Mouse (Mus musculus) limb, embryonic 13.5 days (tissue): Measurements from ENCODE around the gene Atp1a2. TPM values are rescaled to one million over a fixed set of nuclear protein-coding genes. Genes with fewer than 3 reads are reported as not detected.

ENCODE experiments used
- ATAC-seq: fragments of 200-750 bp; cut with Nextera tagmentation; 2 replicates; pipeline ENCODE4 v1.8.0; 2017; ENCODE audit warnings: low read depth, moderate number of reproducible peaks, moderate TSS enrichment; ENCODE audit not compliant: low FRiP score
- H3K27ac ChIP-seq: fragments of 300-500 bp; sonication (generic); 2 replicates; pipeline ENCODE4 v1.5.1; 2015; ENCODE audit warnings: inconsistent platforms, mild to moderate bottlenecking, moderate library complexity
- H3K27me3 ChIP-seq: fragments of 300-500 bp; sonication (generic); 2 replicates; pipeline ENCODE4 v1.6.1; 2015; ENCODE audit warnings: mild to moderate bottlenecking, inconsistent platforms
- H3K36me3 ChIP-seq: fragments of 300-500 bp; sonication (generic); 2 replicates; pipeline ENCODE4 v1.6.1; 2015; ENCODE audit warnings: inconsistent platforms, mild to moderate bottlenecking, moderate library complexity
- H3K4me1 ChIP-seq: fragments of 300-500 bp; sonication (generic); 2 replicates; pipeline ENCODE4 v1.6.1; 2015; ENCODE audit warnings: inconsistent platforms
- H3K4me2 ChIP-seq: fragments of 300-500 bp; sonication (generic); replicated peaks from 2 replicates; pipeline ENCODE4 v1.6.1; 2015; ENCODE audit warnings: inconsistent platforms, mild to moderate bottlenecking, moderate library complexity
- H3K4me3 ChIP-seq: fragments of 300-500 bp; sonication (generic); 2 replicates; pipeline ENCODE4 v1.5.1; 2015; ENCODE audit warnings: moderate library complexity, mild to moderate bottlenecking, inconsistent platforms
- H3K9ac ChIP-seq: fragments of 300-500 bp; sonication (generic); 2 replicates; pipeline ENCODE4 v1.6.1; 2015; ENCODE audit warnings: mild to moderate bottlenecking, inconsistent platforms
- H3K9me3 ChIP-seq: fragments of 300-500 bp; sonication (generic); 2 replicates; pipeline ENCODE4 v1.6.1; 2016; ENCODE audit warnings: inconsistent platforms
- WGBS: fragments of 180-500 bp; shearing (Covaris S2); methylation state at CpG from one replicate; pipeline ENCODE4 v1.1.7; 2015; 5-methylcytosine and 5-hydroxymethylcytosine counted together
- polyA plus RNA-seq: library from polyadenylated mRNA; unstranded; fragments of >200 nt; fragmentation: Nextera tagmentation; extraction: Ambion mirVana; gene quantifications from 2 replicates; pipeline ENCODE4 v1.2.1, GENCODE M21; 2015

Atp1a2 gene
- polyA plus RNA-seq, 1 experiment from 2014 or later = 5.6 TPM

DNA sequence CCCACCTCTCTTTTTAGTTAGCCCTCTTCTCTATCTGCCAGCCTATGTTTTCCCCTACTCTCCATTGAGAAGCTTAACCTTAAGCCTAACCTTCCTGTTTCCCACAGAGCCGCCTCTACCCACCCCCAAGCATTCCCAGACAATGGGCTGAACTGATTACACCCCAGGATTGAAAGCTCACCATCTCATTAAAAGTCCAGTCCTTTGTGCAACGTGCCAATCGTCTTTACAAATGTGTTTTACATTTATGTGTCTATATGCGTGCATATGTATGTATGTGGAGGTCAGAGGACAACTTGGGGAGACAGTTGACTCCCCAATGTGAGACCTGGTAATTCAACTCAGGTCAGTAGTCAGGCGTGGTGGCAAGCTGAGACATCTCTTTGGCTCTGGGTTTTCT is 25.4 kb upstream of the Atp1a2 start:
- no peak overlapping the region for H3K9ac ChIP-seq
- H3K27ac ChIP-seq = no peak overlapping the region
- peaks cover 50% of the 10 kb centered on the region for H3K27me3 ChIP-seq
- H3K4me1 ChIP-seq = peaks cover 9% of the 10 kb centered on the region; the same call in 1 of the 2 replicates
- no peak overlapping the region for H3K4me2 ChIP-seq
- no peak for ATAC-seq
- H3K36me3 ChIP-seq = peaks cover 25% of the 10 kb centered on the region
- H3K4me3 ChIP-seq = no peak overlapping the region
- WGBS = 46% methylated on average over 5 of the region's 5 CpGs
- no peaks in the 10 kb centered on the region for H3K9me3 ChIP-seq

GRCm38 (mm10) chr1:172322725-172323124 is 24.9 kb upstream of the Atp1a2 start:
- Histone ChIP-seq H3K9me3 (no peaks in the 10 kb centered on the region), H3K4me2 (no peak overlapping the region), H3K4me1 (peaks cover 9% of the 10 kb centered on the region; the same call in 1 of the 2 replicates), H3K4me3 (no peak overlapping the region), H3K9ac (no peak overlapping the region), H3K36me3 (peaks cover 31% of the 10 kb centered on the region), H3K27me3 (peaks cover 44% of the 10 kb centered on the region), H3K27ac (no peak overlapping the region)
- ATAC-seq = no peak
- WGBS = 66% methylated on average over 13 of the region's 13 CpGs

- Histone ChIP-seq H3K4me1 (peaks cover 7% of the 10 kb centered on the region), H3K27ac (no peak overlapping the region), H3K9ac (no peak overlapping the region; the same call in 1 of the 2 replicates), H3K4me2 (no peak overlapping the region), H3K27me3 (peaks cover 16% of the 10 kb centered on the region), H3K36me3 (peaks cover 41% of the 10 kb centered on the region), H3K4me3 (no peak overlapping the region), H3K9me3 (no peaks in the 10 kb centered on the region)
- WGBS = 32% methylated on average over 5 of the region's 5 CpGs
- ATAC-seq = no peak
Observed at GRCm38 (mm10) chr1:172319921-172320411, 22.1 kb upstream of the Atp1a2 start.

DNA sequence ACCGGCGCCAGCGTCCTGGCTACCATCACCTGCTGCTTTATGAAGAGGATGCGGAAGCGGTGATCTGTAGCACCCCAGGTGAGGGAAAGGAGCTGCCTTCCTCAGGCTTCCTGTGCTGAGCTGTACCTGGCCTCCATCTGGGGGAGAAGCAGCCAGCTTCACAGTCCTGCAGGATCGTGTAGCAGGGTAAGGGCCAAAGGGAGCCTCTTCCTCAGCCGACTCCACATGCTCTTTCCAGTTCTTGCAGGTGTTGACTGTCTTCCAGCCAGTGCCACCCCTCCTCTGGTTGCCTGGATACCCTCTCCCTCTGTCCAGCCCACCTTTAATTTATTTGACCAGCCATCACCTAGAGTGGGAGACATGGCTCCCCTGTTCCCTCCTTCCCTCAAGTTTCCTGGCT is 21.5 kb upstream of the Atp1a2 start:
- H3K4me1 ChIP-seq = peaks cover 7% of the 10 kb centered on the region
- no peak overlapping the region for H3K4me2 ChIP-seq
- no peak overlapping the region for H3K4me3 ChIP-seq
- H3K27me3 ChIP-seq = peaks cover 11% of the 10 kb centered on the region; the same call in 1 of the 2 replicates
- no peaks in the 10 kb centered on the region for H3K9me3 ChIP-seq
- H3K36me3 ChIP-seq = peaks cover 41% of the 10 kb centered on the region
- 80% methylated on average over 7 of the region's 7 CpGs for WGBS
- no peak overlapping the region for H3K27ac ChIP-seq
- no peak for ATAC-seq
- H3K9ac ChIP-seq = no peak overlapping the region

DNA sequence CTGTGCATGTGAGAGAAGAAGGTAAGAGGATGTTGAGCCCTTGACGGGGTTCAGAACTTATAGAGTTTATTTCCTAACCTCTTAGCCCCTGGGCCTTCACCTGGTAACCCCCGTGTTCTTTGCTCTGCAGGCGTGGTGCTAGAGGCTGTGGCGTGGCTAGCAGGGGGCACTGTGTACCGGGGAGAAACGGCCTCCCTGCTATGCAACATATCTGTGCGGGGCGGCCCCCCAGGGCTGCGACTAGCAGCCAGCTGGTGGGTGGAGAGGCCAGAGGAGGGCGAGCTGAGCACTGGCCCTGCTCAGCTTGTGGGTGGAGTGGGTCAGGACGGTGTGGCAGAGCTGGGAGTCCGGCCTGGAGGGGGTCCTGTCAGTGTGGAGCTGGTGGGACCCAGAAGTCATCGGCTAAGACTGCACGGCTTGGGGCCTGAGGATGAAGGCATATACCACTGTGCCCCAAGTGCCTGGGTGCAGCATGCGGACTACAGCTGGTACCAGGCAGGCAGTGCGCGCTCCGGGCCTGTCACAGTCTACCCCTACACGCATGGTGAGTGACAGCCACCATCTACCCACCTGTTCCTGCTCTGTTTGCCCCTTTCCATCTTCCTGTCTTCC is 20.7 kb upstream of the Atp1a2 start:
- H3K9me3 ChIP-seq = no peaks in the 10 kb centered on the region
- no peak overlapping the region for H3K9ac ChIP-seq
- 0 out of 2 replicates have a peak, but pooled peaks cover 7% of the 10 kb centered on the region for H3K27me3 ChIP-seq
- WGBS = 86% methylated on average over 19 of the region's 19 CpGs
- no peak overlapping the region for H3K4me2 ChIP-seq
- peaks cover 12% of the 10 kb centered on the region for H3K4me1 ChIP-seq
- peaks cover 41% of the 10 kb centered on the region for H3K36me3 ChIP-seq
- no peak overlapping the region for H3K27ac ChIP-seq
- H3K4me3 ChIP-seq = no peak overlapping the region
- no peak for ATAC-seq

GRCm38 (mm10) chr1:172317946-172318345 is 20.1 kb upstream of the Atp1a2 start:
- Histone ChIP-seq H3K27me3 (0 out of 2 replicates have a peak, but pooled peaks cover 2% of the 10 kb centered on the region), H3K4me3 (no peak overlapping the region), H3K9me3 (no peaks in the 10 kb centered on the region), H3K9ac (0 out of 2 replicates have a peak overlapping the region, but pooled peaks have one; percentile 35), H3K4me1 (peaks cover 18% of the 10 kb centered on the region), H3K36me3 (peaks cover 41% of the 10 kb centered on the region), H3K27ac (no peak overlapping the region), H3K4me2 (no peak overlapping the region)
- 73% methylated on average over 15 of the region's 15 CpGs for WGBS
- ATAC-seq = no peak

- peaks cover 41% of the 10 kb centered on the region for H3K36me3 ChIP-seq
- WGBS = 65% methylated on average over 18 of the region's 18 CpGs
- no peaks in the 10 kb centered on the region for H3K9me3 ChIP-seq
- no peak for ATAC-seq
- no peak overlapping the region for H3K27ac ChIP-seq
- peaks cover 21% of the 10 kb centered on the region for H3K4me1 ChIP-seq
- H3K4me2 ChIP-seq = no peak overlapping the region
- H3K4me3 ChIP-seq = no peak overlapping the region
- H3K27me3 ChIP-seq = no peaks in the 10 kb centered on the region
- H3K9ac ChIP-seq = no peak overlapping the region
Observed at GRCm38 (mm10) chr1:172317431-172317830, 19.6 kb upstream of the Atp1a2 start.

- Histone ChIP-seq H3K27me3 (no peaks in the 10 kb centered on the region), H3K4me2 (no peak overlapping the region), H3K9ac (no peak overlapping the region), H3K4me3 (no peak overlapping the region), H3K27ac (no peak overlapping the region), H3K4me1 (peaks cover 33% of the 10 kb centered on the region), H3K36me3 (peaks cover 30% of the 10 kb centered on the region), H3K9me3 (no peaks in the 10 kb centered on the region)
- ATAC-seq = no peak
- 84% methylated on average over 3 of the region's 3 CpGs for WGBS
Observed at GRCm38 (mm10) chr1:172314911-172315310, 17.0 kb upstream of the Atp1a2 start.

- no peaks in the 10 kb centered on the region for H3K27me3 ChIP-seq
- WGBS = 77% methylated on average over 10 of the region's 10 CpGs
- peak overlapping the region; percentile 93 for H3K4me2 ChIP-seq
- H3K27ac ChIP-seq = no peak overlapping the region
- peak overlapping the region; percentile 35; the same call in 1 of the 2 replicates for H3K9ac ChIP-seq
- H3K4me3 ChIP-seq = peak overlapping the region; percentile 63
- H3K36me3 ChIP-seq = peaks cover 21% of the 10 kb centered on the region
- no peaks in the 10 kb centered on the region for H3K9me3 ChIP-seq
- ATAC-seq = no peak
- H3K4me1 ChIP-seq = peaks cover 44% of the 10 kb centered on the region
Observed at GRCm38 (mm10) chr1:172313613-172314411, 15.9 kb upstream of the Atp1a2 start.

GRCm38 (mm10) chr1:172312768-172313561 is 15.1 kb upstream of the Atp1a2 start:
- peak overlapping the region; percentile 93 for H3K4me2 ChIP-seq
- peak overlapping the region; percentile 63 for H3K4me3 ChIP-seq
- H3K9me3 ChIP-seq = no peaks in the 10 kb centered on the region
- H3K27ac ChIP-seq = peak overlapping the region; percentile 33; the same call in 1 of the 2 replicates
- no peak for ATAC-seq
- peaks cover 50% of the 10 kb centered on the region for H3K4me1 ChIP-seq
- no peaks in the 10 kb centered on the region for H3K27me3 ChIP-seq
- 17% methylated on average over 16 of the region's 16 CpGs for WGBS
- H3K36me3 ChIP-seq = peaks cover 12% of the 10 kb centered on the region
- peak overlapping the region; percentile 73 for H3K9ac ChIP-seq

DNA sequence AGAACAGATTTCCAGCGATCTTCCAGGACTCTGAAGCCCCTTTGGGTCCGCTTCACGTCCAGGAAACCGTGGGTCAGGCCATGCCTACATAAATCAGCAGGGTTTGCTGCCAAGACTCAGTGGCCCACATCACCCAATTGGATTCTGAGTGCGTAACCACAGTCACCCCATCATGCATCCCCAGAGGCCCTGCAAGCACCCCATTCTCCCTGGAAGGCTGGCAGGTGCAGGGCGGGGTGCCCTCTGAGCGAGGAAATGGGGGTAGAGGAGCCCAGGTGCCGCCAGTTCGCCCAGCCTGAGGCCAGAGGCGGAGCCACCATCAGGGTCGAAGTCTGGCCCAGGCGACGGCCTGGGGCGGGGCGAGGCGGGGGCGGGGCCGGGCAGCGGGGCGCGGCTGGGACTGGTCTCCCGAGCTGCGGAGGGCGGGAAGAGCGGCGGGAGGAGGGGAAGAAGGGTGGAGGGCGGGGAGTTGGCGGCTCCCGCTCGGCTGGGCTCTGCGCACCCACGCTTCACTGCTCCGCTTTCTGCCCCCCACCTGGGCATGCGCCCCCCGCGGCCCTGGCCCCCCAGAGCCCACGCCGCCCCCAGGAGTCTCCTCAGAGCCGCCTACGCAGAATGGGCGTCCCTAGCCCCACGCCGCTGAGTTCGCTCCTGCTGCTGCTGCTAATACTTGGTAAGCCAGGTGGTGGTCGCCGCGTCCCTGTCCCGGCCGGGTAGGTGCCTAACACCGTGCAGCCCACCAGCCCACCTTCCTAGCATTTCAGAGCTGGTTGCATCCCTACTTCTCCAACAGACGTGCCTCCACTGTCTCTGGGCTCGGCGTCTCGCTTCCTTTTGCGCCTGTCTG is 14.3 kb upstream of the Atp1a2 start:
- ATAC-seq = peak; percentile 74
- 0 out of 2 replicates have a peak, but pooled peaks cover 4% of the 10 kb centered on the region for H3K36me3 ChIP-seq
- H3K4me2 ChIP-seq = peak overlapping the region; percentile 93
- no peaks in the 10 kb centered on the region for H3K9me3 ChIP-seq
- peak overlapping the region; percentile 73 for H3K9ac ChIP-seq
- under 1% methylated on average over 43 of the region's 55 CpGs for WGBS
- peak overlapping the region; percentile 91 for H3K27ac ChIP-seq
- H3K27me3 ChIP-seq = no peaks in the 10 kb centered on the region
- peaks cover 49% of the 10 kb centered on the region for H3K4me1 ChIP-seq
- peak overlapping the region; percentile 63 for H3K4me3 ChIP-seq
